Mouse (Mus musculus): Measurements from ENCODE around the gene Tlk2. TPM values are rescaled to one million over a fixed set of nuclear protein-coding genes. Genes with fewer than 3 reads are reported as not detected.
"Not testable (repeated sequence)": the region's sequence is repeated elsewhere in the genome, so short reads cannot be mapped to it uniquely, and the experiment has no call there.

Tlk2 gene
- total RNA-seq (2021) = 10 to 100 TPM; 50.9 to 51.9 TPM
- long read RNA-seq, experiment 1, transcript Tlk2-201 (21 exons, 3,212 nt) = minor isoform, 7 of 26 reads
- long read RNA-seq, experiment 1, transcript Tlk2-204 (22 exons, 3,699 nt) = major isoform, 12 of 26 reads
- long read RNA-seq, experiment 1, partial matches to known transcripts = 3 of 26 reads
- long read RNA-seq, experiment 1, other reads (novel, unspliced or antisense) = 4 of 26 reads
- long read RNA-seq, experiment 2, partial matches to known transcripts = 3 of 11 reads
- long read RNA-seq, experiment 2, other reads (novel, unspliced or antisense) = 4 of 11 reads

GRCm38 (mm10) chr11:105178516-105178915, at the start of gene Tlk2:
TSS of gene Tlk2 (plus strand) at chr11:105178807.
- no peak for DNase-seq

- DNase-seq = no peak
These were observed 42.9 kb upstream of the Tlk2 start for GRCm38 (mm10) chr11:105135692-105136091.

- not testable (repeated sequence) for DNase-seq
These were observed 41.4 kb upstream of the Tlk2 start for GRCm38 (mm10) chr11:105137255-105137654.

- DNase-seq = not testable (repeated sequence)
These were observed 38.1 kb upstream of the Tlk2 start for GRCm38 (mm10) chr11:105140512-105140911.

GRCm38 (mm10) chr11:105141115-105141514, 37.5 kb upstream of the Tlk2 start:
- no peak for DNase-seq

- no peak for DNase-seq
These were observed 35.0 kb upstream of the Tlk2 start for GRCm38 (mm10) chr11:105143564-105143963.

- DNase-seq = no peak
These were observed 34.5 kb upstream of the Tlk2 start for GRCm38 (mm10) chr11:105144084-105144483.

- no peak for DNase-seq
These were observed 33.9 kb upstream of the Tlk2 start for GRCm38 (mm10) chr11:105144508-105145210.

- no peak for DNase-seq
These were observed 33.4 kb upstream of the Tlk2 start for GRCm38 (mm10) chr11:105145211-105145610.

- DNase-seq = no peak
These were observed 32.0 kb upstream of the Tlk2 start, which contains the start of gene Gm10842 for GRCm38 (mm10) chr11:105146593-105146992. TSS of gene Gm10842 (plus strand) at chr11:105146893.

GRCm38 (mm10) chr11:105149353-105149752, 29.3 kb upstream of the Tlk2 start:
- no peak for DNase-seq

- DNase-seq = no peak
These were observed 28.8 kb upstream of the Tlk2 start for GRCm38 (mm10) chr11:105149766-105150165.

- no peak for DNase-seq
These were observed 27.9 kb upstream of the Tlk2 start for GRCm38 (mm10) chr11:105150691-105151090.

- no peak for DNase-seq
These were observed 27.2 kb upstream of the Tlk2 start for GRCm38 (mm10) chr11:105151226-105152016.

- no peak for DNase-seq
These were observed 26.6 kb upstream of the Tlk2 start for GRCm38 (mm10) chr11:105152017-105152300.

- DNase-seq = no peak
These were observed 26.2 kb upstream of the Tlk2 start for GRCm38 (mm10) chr11:105152357-105152899.

GRCm38 (mm10) chr11:105153068-105153833, 25.4 kb upstream of the Tlk2 start:
- peak; percentile 73 to 74 for DNase-seq

GRCm38 (mm10) chr11:105155915-105156314, 22.7 kb upstream of the Tlk2 start:
- DNase-seq = no peak

- no peak for DNase-seq
These were observed 21.8 kb upstream of the Tlk2 start for GRCm38 (mm10) chr11:105156748-105157267.

GRCm38 (mm10) chr11:105158047-105158446, 20.6 kb upstream of the Tlk2 start:
- DNase-seq = no peak

- DNase-seq = no peak
These were observed 18.8 kb upstream of the Tlk2 start for GRCm38 (mm10) chr11:105159673-105160360.

Measured in adrenal gland, postnatal 36 days (tissue).